Mouse (Mus musculus) adrenal gland, adult 18-20 months (tissue): ENCODE measurements around the gene Uox. TPM values are rescaled to one million over a fixed set of nuclear protein-coding genes. Genes with fewer than 3 reads are reported as not detected.

ENCODE experiments used
- DNase-seq, 2 experiments: peaks; one replicate each; pipeline ENCODE4 v3.0.0; 2021 to 2022; ENCODE audit warnings: low spot score in 2 of 2
- total RNA-seq, 2 experiments: library from RNA; stranded (reverse); gene quantifications; 1 replicate in 1 of 2; 2 replicates in 1 of 2; pipeline ENCODE4 v1.2.3; 2021

Gene Uox
- total RNA-seq, 2 experiments from 2014 or later: 0.53 TPM; not detected in 1

GRCm38 (mm10) chr3:146583478-146583877 is 13.3 kb downstream of the Uox start:
- DNase-seq: no peak

- DNase-seq: no peak
Measured at GRCm38 (mm10) chr3:146583908-146584307, 13.7 kb downstream of the Uox start.

- DNase-seq: no peak
Measured at GRCm38 (mm10) chr3:146586616-146587015, 16.4 kb downstream of the Uox start.

GRCm38 (mm10) chr3:146589523-146589922 is 19.3 kb downstream of the Uox start:
- no peak for DNase-seq

GRCm38 (mm10) chr3:146591159-146591558 is 20.9 kb downstream of the Uox start:
- DNase-seq: no peak

- DNase-seq: no peak
Measured at GRCm38 (mm10) chr3:146591601-146592000, 21.4 kb downstream of the Uox start.

- DNase-seq: no peak
Measured at GRCm38 (mm10) chr3:146595440-146595839, 25.2 kb downstream of the Uox start.

- no peak for DNase-seq
Measured at GRCm38 (mm10) chr3:146596387-146596786, 26.2 kb downstream of the Uox start.

GRCm38 (mm10) chr3:146596864-146597263 is 26.6 kb downstream of the Uox start:
- DNase-seq: no peak

GRCm38 (mm10) chr3:146598411-146598810 is 28.2 kb downstream of the Uox start:
- no peak for DNase-seq

GRCm38 (mm10) chr3:146599198-146599900 is 29.1 kb downstream of the Uox start:
- DNase-seq: no peak

- DNase-seq: no peak
Measured at GRCm38 (mm10) chr3:146601205-146601604, 31.0 kb downstream of the Uox start.

GRCm38 (mm10) chr3:146602531-146602930 is 32.3 kb downstream of the Uox start:
- DNase-seq: no peak

GRCm38 (mm10) chr3:146604647-146605046 is 34.4 kb downstream of the Uox start:
- no peak for DNase-seq

- DNase-seq: no peak
Measured at GRCm38 (mm10) chr3:146607368-146607767, 37.1 kb downstream of the Uox start.

GRCm38 (mm10) chr3:146610322-146610721 is 40.1 kb downstream of the Uox start:
- no peak for DNase-seq

GRCm38 (mm10) chr3:146611261-146611660 is 41.0 kb downstream of the Uox start:
- DNase-seq: no peak

GRCm38 (mm10) chr3:146611821-146612220 is 41.6 kb downstream of the Uox start:
- DNase-seq: no peak

- DNase-seq: no peak
Measured at GRCm38 (mm10) chr3:146615496-146615895, 45.3 kb downstream of the Uox start, which contains the start of gene Dnase2b. Gene Dnase2b (minus strand): TSS chr3:146615596.

GRCm38 (mm10) chr3:146616533-146617283 is 46.5 kb downstream of the Uox start:
- no peak for DNase-seq

- no peak for DNase-seq
Measured at GRCm38 (mm10) chr3:146617946-146618345, 47.7 kb downstream of the Uox start.

GRCm38 (mm10) chr3:146618357-146618756 is 48.1 kb downstream of the Uox start:
- DNase-seq: no peak
